Mouse (Mus musculus) stomach, embryonic 14.5 days (tissue): ENCODE measurements around the gene Cmklr1. TPM values are rescaled to one million over a fixed set of nuclear protein-coding genes. Genes with fewer than 3 reads are reported as not detected.
"Not testable (repeated sequence)": the region's sequence is repeated elsewhere in the genome, so short reads cannot be mapped to it uniquely, and the experiment has no call there.

ENCODE experiments used
- ATAC-seq: fragments of 200-750 bp; cut with Nextera tagmentation; 2 replicates; pipeline ENCODE4 v1.8.0; 2017; ENCODE audit warnings: low read depth, moderate TSS enrichment; ENCODE audit not compliant: insufficient number of reproducible peaks, insufficient read depth, low FRiP score
- H3K27ac ChIP-seq: fragments of 300-500 bp; sonication (generic); 2 replicates; pipeline ENCODE4 v1.5.1; 2014; ENCODE audit warnings: mild to moderate bottlenecking, low read length, moderate library complexity, mixed read lengths
- H3K27me3 ChIP-seq: fragments of 300-500 bp; sonication (generic); 2 replicates; pipeline ENCODE4 v1.6.1; 2014; ENCODE audit warnings: low read length, control low read depth, mixed read lengths; ENCODE audit not compliant: control insufficient read depth, insufficient read depth
- H3K36me3 ChIP-seq: fragments of 300-500 bp; sonication (generic); 2 replicates; pipeline ENCODE4 v1.6.1; 2014; ENCODE audit warnings: mild to moderate bottlenecking, control low read depth, low read length, moderate library complexity, mixed read lengths; ENCODE audit not compliant: control insufficient read depth, insufficient read depth
- H3K4me1 ChIP-seq: fragments of 300-500 bp; sonication (generic); 2 replicates; pipeline ENCODE4 v1.6.1; 2014; ENCODE audit warnings: low read length, control low read depth, mixed read lengths; ENCODE audit not compliant: control insufficient read depth, insufficient read depth
- H3K4me2 ChIP-seq: fragments of 300-500 bp; sonication (generic); replicated peaks from 2 replicates; pipeline ENCODE4 v1.6.1; 2014; ENCODE audit warnings: low read depth, low read length, control low read depth
- H3K4me3 ChIP-seq: fragments of 300-500 bp; sonication (generic); 2 replicates; pipeline ENCODE4 v1.5.1; 2014; ENCODE audit warnings: low read depth, low read length, control low read depth
- H3K9ac ChIP-seq: fragments of 300-500 bp; sonication (generic); replicated peaks from 2 replicates; pipeline ENCODE4 v1.6.1; 2014; ENCODE audit warnings: low read depth, mild to moderate bottlenecking, control low read depth, low read length, moderate library complexity, mixed read lengths
- H3K9me3 ChIP-seq: fragments of 300-500 bp; sonication (generic); 2 replicates; pipeline ENCODE4 v1.6.1; 2016; ENCODE audit warnings: low read depth, low read length, control low read depth; ENCODE audit not compliant: control insufficient read depth
- WGBS: fragments of 180-500 bp; shearing (Covaris S2); extraction: QIAGEN DNeasy Blood & Tissue Kit; methylation state at CpG from one replicate; pipeline ENCODE4 v1.1.7; 2014; 5-methylcytosine and 5-hydroxymethylcytosine counted together
- polyA plus RNA-seq: library from polyadenylated mRNA; unstranded; fragments of >200 nt; fragmentation: Nextera tagmentation; extraction: Ambion mirVana; gene quantifications from 2 replicates; pipeline ENCODE4 v1.2.1, GENCODE M21; 2014

Cmklr1 gene
- polyA plus RNA-seq, 1 experiment from 2014 or later = 3.6 TPM

- Histone ChIP-seq H3K9me3 (no peaks in the 10 kb centered on the region), H3K27ac (no peak overlapping the region), H3K36me3 (no peaks in the 10 kb centered on the region), H3K9ac (no peak overlapping the region), H3K27me3 (no peaks in the 10 kb centered on the region), H3K4me3 (no peak overlapping the region), H3K4me2 (no peak overlapping the region), H3K4me1 (no peaks in the 10 kb centered on the region)
- ATAC-seq = no peak
- 80% methylated on average over 3 of the region's 3 CpGs for WGBS
Observed at GRCm38 (mm10) chr5:113600181-113600580, 50.0 kb downstream of the Cmklr1 start.

- Histone ChIP-seq H3K36me3 (no peaks in the 10 kb centered on the region), H3K9ac (no peak overlapping the region), H3K9me3 (no peaks in the 10 kb centered on the region), H3K4me1 (no peaks in the 10 kb centered on the region), H3K27ac (no peak overlapping the region), H3K4me3 (no peak overlapping the region), H3K27me3 (no peaks in the 10 kb centered on the region), H3K4me2 (no peak overlapping the region)
- 60% methylated on average over 9 of the region's 9 CpGs for WGBS
- ATAC-seq = no peak
Observed at GRCm38 (mm10) chr5:113596780-113597353, 53.4 kb downstream of the Cmklr1 start.

GRCm38 (mm10) chr5:113596252-113596651 is 54.0 kb downstream of the Cmklr1 start:
- 79% methylated on average over 9 of the region's 9 CpGs for WGBS
- Histone ChIP-seq H3K27ac (no peak overlapping the region), H3K4me3 (no peak overlapping the region), H3K36me3 (no peaks in the 10 kb centered on the region), H3K4me1 (no peaks in the 10 kb centered on the region), H3K4me2 (no peak overlapping the region), H3K9me3 (no peaks in the 10 kb centered on the region), H3K27me3 (no peaks in the 10 kb centered on the region), H3K9ac (no peak overlapping the region)
- no peak for ATAC-seq

GRCm38 (mm10) chr5:113593911-113594705 is 56.1 kb downstream of the Cmklr1 start:
- Histone ChIP-seq H3K4me3 (no peak overlapping the region), H3K4me1 (no peaks in the 10 kb centered on the region), H3K9me3 (no peaks in the 10 kb centered on the region), H3K27me3 (no peaks in the 10 kb centered on the region), H3K36me3 (no peaks in the 10 kb centered on the region), H3K9ac (no peak overlapping the region), H3K27ac (no peak overlapping the region), H3K4me2 (no peak overlapping the region)
- no peak for ATAC-seq
- WGBS = 86% methylated on average over 6 of the region's 6 CpGs

GRCm38 (mm10) chr5:113591751-113592230 is 58.4 kb downstream of the Cmklr1 start:
- H3K27me3 ChIP-seq = no peaks in the 10 kb centered on the region

GRCm38 (mm10) chr5:113591166-113591565 is 59.1 kb downstream of the Cmklr1 start:
- H3K36me3 ChIP-seq = no peaks in the 10 kb centered on the region
- WGBS = 27% methylated on average over 3 of the region's 3 CpGs
- no peak for ATAC-seq
- no peaks in the 10 kb centered on the region for H3K9me3 ChIP-seq
- H3K27ac ChIP-seq = no peak overlapping the region
- H3K4me1 ChIP-seq = no peaks in the 10 kb centered on the region
- H3K4me3 ChIP-seq = no peak overlapping the region
- H3K9ac ChIP-seq = no peak overlapping the region
- no peaks in the 10 kb centered on the region for H3K27me3 ChIP-seq
- no peak overlapping the region for H3K4me2 ChIP-seq

More at GRCm38 (mm10) chr5:113591751-113592230, 58.4 kb downstream of the Cmklr1 start:
- Histone ChIP-seq H3K4me2 (no peak overlapping the region), H3K9me3 (no peaks in the 10 kb centered on the region), H3K36me3 (no peaks in the 10 kb centered on the region), H3K27ac (no peak overlapping the region), H3K4me3 (no peak overlapping the region), H3K9ac (no peak overlapping the region), H3K4me1 (no peaks in the 10 kb centered on the region)
- WGBS = 23% methylated on average over 6 of the region's 6 CpGs
- ATAC-seq = 0 out of 2 replicates have a peak, but pooled peaks have one; percentile 48

GRCm38 (mm10) chr5:113590010-113590640 is 60.1 kb downstream of the Cmklr1 start:
- no peaks in the 10 kb centered on the region for H3K9me3 ChIP-seq
- no peaks in the 10 kb centered on the region for H3K27me3 ChIP-seq
- no peak overlapping the region for H3K4me3 ChIP-seq
- H3K4me2 ChIP-seq = no peak overlapping the region
- 73% methylated on average over 5 of the region's 5 CpGs for WGBS
- no peak for ATAC-seq
- H3K36me3 ChIP-seq = no peaks in the 10 kb centered on the region
- no peak overlapping the region for H3K9ac ChIP-seq
- H3K27ac ChIP-seq = no peak overlapping the region
- no peaks in the 10 kb centered on the region for H3K4me1 ChIP-seq

- H3K36me3 ChIP-seq, H3K27ac ChIP-seq, H3K4me2 ChIP-seq, H3K4me3 ChIP-seq, H3K27me3 ChIP-seq, H3K9ac ChIP-seq, H3K9me3 ChIP-seq, ATAC-seq, H3K4me1 ChIP-seq: not testable (repeated sequence)
- 59% methylated on average over 5 of the region's 5 CpGs for WGBS
Observed at GRCm38 (mm10) chr5:113586458-113586849, 63.8 kb downstream of the Cmklr1 start.
